Mouse (Mus musculus) forebrain, embryonic 14.5 days (tissue): ENCODE results near the gene Ugt1a7c. TPM values are rescaled to one million over a fixed set of nuclear protein-coding genes. Genes with fewer than 3 reads are reported as not detected.

Experiments
- ATAC-seq: fragments of 200-750 bp; cut with Nextera tagmentation; 2 replicates; pipeline ENCODE4 v1.8.0; 2017; ENCODE audit warnings: mild to moderate bottlenecking, moderate library complexity
- DNase-seq: peaks from one replicate; pipeline ENCODE4 v3.0.0-alpha.2; 2015; ENCODE audit warnings: low spot score
- H3K27ac ChIP-seq: fragments of 300-500 bp; sonication (generic); 2 replicates; pipeline ENCODE4 v1.5.1; 2014; ENCODE audit warnings: low read depth, mild to moderate bottlenecking, control low read depth, low read length, moderate library complexity
- H3K27me3 ChIP-seq: fragments of 300-500 bp; sonication (generic); replicated peaks from 2 replicates; pipeline ENCODE4 v1.6.1; 2014; ENCODE audit warnings: low read length, control low read depth, mixed read lengths; ENCODE audit not compliant: control insufficient read depth, insufficient read depth
- H3K36me3 ChIP-seq: fragments of 300-500 bp; sonication (generic); 2 replicates; pipeline ENCODE4 v1.6.1; 2014; ENCODE audit warnings: low read length, control low read depth; ENCODE audit not compliant: control insufficient read depth, insufficient read depth
- H3K4me1 ChIP-seq: fragments of 300-500 bp; sonication (generic); 2 replicates; pipeline ENCODE4 v1.6.1; 2014; ENCODE audit warnings: antibody characterized with exemption, low read length, control low read depth; ENCODE audit not compliant: control insufficient read depth, insufficient read depth
- H3K4me2 ChIP-seq: fragments of 300-500 bp; sonication (generic); 2 replicates; pipeline ENCODE4 v1.6.1; 2014; ENCODE audit warnings: mild to moderate bottlenecking, control low read depth, low read length
- H3K4me3 ChIP-seq: fragments of 300-500 bp; sonication (generic); 2 replicates; pipeline ENCODE4 v1.5.1; 2014; ENCODE audit warnings: low read depth, low read length, control low read depth
- H3K9ac ChIP-seq: fragments of 300-500 bp; sonication (generic); 2 replicates; pipeline ENCODE4 v1.6.1; 2014; ENCODE audit warnings: mild to moderate bottlenecking, low read length, control low read depth, moderate library complexity
- H3K9me3 ChIP-seq: fragments of 300-500 bp; sonication (generic); replicated peaks from 2 replicates; pipeline ENCODE4 v1.6.1; 2016; ENCODE audit warnings: low read length, control low read depth, mixed read lengths; ENCODE audit not compliant: control insufficient read depth
- WGBS: fragments of 180-500 bp; shearing (Covaris S2); extraction: QIAGEN DNeasy Blood & Tissue Kit; methylation state at CpG from one replicate; pipeline ENCODE4 v1.1.7; 2014; 5-methylcytosine and 5-hydroxymethylcytosine counted together
- polyA plus RNA-seq: library from polyadenylated mRNA; unstranded; fragments of >200 nt; fragmentation: Nextera tagmentation; extraction: Ambion mirVana; gene quantifications from 2 replicates; pipeline ENCODE4 v1.2.1, GENCODE M21; 2014

The Ugt1a7c gene
- polyA plus RNA-seq, 1 experiment from 2014 or later: 0.36 TPM

DNA sequence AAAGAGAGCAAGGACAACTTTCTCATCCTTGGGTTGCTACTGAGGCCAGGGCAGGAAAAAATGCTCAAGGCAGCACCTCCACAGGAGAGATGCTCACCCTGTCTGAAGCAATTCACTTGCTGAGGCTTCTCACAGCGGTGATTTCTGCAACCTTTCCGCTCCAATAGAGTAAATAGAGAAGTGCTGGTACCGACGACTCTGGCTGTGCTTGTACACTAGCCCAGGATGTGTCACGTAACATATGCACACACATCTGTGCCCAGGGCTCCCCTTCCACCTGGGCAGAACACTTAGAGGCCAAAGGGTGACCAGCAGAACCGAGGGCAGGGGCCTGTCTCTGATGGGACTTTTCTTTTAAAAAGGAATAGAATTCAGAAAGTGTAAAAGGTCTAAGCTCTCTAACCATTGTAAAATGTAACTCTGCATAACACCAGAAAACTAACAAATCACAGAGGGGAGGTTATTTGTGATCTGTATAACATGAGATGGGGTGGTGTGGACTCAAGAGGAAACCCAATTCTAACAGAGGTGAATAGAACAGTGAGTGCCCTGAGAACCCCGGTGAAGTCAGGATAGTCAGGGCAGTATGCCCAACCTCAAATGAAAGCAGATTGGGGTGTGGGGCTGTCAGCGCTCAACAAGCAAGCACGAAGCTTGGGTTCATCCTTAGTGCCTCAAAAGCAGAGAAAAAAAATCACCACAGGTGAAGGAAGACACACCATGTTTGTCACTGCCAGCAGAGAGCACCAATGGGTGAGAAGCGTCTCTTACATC lies 165.9 kb downstream of the Ugt1a7c start:
- Histone ChIP-seq H3K4me2 (no peak overlapping the region), H3K36me3 (peaks cover 67% of the 10 kb centered on the region), H3K27ac (no peak overlapping the region), H3K27me3 (no peaks in the 10 kb centered on the region), H3K9ac (no peak overlapping the region), H3K9me3 (peaks cover 20% of the 10 kb centered on the region), H3K4me1 (no peaks in the 10 kb centered on the region), H3K4me3 (no peak overlapping the region)
- DNase-seq (no peak), ATAC-seq (no peak)
- WGBS: 86% methylated on average over 10 of the region's 10 CpGs

DNA sequence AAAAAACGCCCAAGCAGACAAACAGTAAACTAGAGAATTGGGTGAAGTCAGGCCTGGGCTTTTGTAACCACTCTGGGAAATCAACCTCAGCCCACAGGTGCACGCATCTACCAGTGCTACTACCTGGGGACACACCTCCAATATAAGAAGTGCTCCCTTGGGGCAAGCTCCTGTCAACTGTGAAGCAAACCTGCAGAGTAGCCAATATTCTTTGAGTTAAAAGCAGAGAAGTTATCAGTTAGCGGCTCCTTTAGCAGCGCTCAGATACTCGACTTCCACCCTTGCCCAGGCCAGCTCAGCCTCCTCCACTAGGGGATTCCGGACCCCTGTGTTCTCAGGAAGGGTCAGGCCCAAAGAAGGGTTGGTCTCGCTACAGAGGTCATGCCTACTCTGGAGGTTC lies 166.8 kb downstream of the Ugt1a7c start:
- no peaks in the 10 kb centered on the region for H3K4me1 ChIP-seq
- H3K36me3 ChIP-seq: peaks cover 76% of the 10 kb centered on the region
- ATAC-seq (0 out of 2 replicates have a peak, but pooled peaks have one; percentile 2), DNase-seq (no peak)
- no peaks in the 10 kb centered on the region for H3K27me3 ChIP-seq
- WGBS: 88% methylated on average over 7 of the region's 7 CpGs
- H3K9ac ChIP-seq: no peak overlapping the region
- peaks cover 10% of the 10 kb centered on the region for H3K9me3 ChIP-seq
- no peak overlapping the region for H3K27ac ChIP-seq
- no peak overlapping the region for H3K4me2 ChIP-seq
- H3K4me3 ChIP-seq: no peak overlapping the region

DNA sequence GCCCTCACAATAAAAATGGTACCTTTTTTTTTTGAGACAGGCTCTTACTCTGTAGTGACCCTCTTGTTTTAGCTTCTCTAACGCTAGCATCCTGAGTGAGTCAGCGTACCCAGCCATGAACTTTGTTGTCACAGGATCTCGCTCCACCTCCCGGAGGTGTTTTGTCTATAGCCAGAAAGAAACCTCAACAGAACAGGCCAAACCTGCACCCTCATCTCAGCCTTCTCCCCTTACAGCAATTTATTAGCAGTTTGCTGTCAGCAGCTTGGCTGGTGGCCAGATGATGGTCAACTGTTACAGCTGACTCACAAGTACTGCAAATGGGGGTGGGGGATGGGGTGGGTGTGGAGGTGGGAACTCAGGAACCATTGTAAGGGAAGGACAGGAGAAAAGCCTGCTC lies 167.4 kb downstream of the Ugt1a7c start:
- Histone ChIP-seq H3K36me3 (peaks cover 82% of the 10 kb centered on the region), H3K27ac (no peak overlapping the region), H3K4me1 (no peaks in the 10 kb centered on the region), H3K4me3 (no peak overlapping the region), H3K9me3 (peaks cover 5% of the 10 kb centered on the region), H3K4me2 (no peak overlapping the region), H3K9ac (no peak overlapping the region), H3K27me3 (no peaks in the 10 kb centered on the region)
- 87% methylated on average over 4 of the region's 4 CpGs for WGBS
- DNase-seq (peak; percentile 75), ATAC-seq (no peak)

DNA sequence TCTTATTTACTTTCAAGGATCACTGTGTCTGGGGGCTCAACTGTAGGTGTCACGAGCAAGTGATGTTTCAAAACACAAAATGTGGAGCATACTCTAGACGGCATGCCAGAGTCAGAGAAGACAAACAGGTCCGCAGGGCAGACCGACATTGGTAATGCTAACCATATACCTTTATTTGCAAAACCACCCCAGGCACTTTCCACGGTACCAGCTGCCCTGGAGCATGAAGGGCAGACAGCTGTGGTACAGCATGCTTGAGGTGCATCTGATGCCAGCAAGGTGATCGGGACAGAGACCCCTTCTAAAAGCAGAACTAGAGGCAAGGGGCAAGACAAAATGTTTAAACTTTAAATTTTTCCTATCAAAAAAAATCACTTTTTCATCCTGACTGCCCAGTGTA lies 168.1 kb downstream of the Ugt1a7c start:
- H3K4me2 ChIP-seq: no peak overlapping the region
- no peaks in the 10 kb centered on the region for H3K27me3 ChIP-seq
- peaks cover 89% of the 10 kb centered on the region for H3K36me3 ChIP-seq
- no peaks in the 10 kb centered on the region for H3K9me3 ChIP-seq
- no peak overlapping the region for H3K4me3 ChIP-seq
- WGBS: 77% methylated on average over 6 of the region's 6 CpGs
- H3K4me1 ChIP-seq: no peaks in the 10 kb centered on the region
- no peak for DNase-seq
- no peak overlapping the region for H3K9ac ChIP-seq
- ATAC-seq: no peak
- no peak overlapping the region for H3K27ac ChIP-seq

DNA sequence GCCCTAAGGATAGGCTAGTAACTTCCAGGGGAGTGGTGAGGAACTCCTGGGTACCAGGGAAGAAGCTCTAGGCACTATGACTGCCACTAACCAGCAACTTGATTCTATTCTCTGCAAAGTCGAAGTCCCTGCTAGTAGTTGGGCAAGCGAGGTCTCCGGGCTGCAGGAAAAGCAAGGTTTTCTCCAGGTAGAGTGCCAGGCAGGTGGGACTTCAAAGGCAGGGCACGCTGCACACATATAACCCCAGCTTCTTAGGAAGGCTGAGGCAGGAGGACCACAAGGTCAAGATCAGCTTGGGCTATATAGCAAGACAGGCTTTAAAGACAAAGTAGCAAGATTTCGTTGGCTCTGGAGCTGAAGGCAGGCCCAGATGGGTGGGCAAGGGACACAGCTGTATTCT lies 168.9 kb downstream of the Ugt1a7c start:
- 88% methylated on average over 5 of the region's 5 CpGs for WGBS
- no peak overlapping the region for H3K9ac ChIP-seq
- H3K4me2 ChIP-seq: no peak overlapping the region
- H3K4me3 ChIP-seq: no peak overlapping the region
- H3K27me3 ChIP-seq: no peaks in the 10 kb centered on the region
- no peaks in the 10 kb centered on the region for H3K4me1 ChIP-seq
- H3K9me3 ChIP-seq: no peaks in the 10 kb centered on the region
- no peak for ATAC-seq
- H3K36me3 ChIP-seq: peaks cover 97% of the 10 kb centered on the region
- no peak for DNase-seq
- no peak overlapping the region for H3K27ac ChIP-seq

DNA sequence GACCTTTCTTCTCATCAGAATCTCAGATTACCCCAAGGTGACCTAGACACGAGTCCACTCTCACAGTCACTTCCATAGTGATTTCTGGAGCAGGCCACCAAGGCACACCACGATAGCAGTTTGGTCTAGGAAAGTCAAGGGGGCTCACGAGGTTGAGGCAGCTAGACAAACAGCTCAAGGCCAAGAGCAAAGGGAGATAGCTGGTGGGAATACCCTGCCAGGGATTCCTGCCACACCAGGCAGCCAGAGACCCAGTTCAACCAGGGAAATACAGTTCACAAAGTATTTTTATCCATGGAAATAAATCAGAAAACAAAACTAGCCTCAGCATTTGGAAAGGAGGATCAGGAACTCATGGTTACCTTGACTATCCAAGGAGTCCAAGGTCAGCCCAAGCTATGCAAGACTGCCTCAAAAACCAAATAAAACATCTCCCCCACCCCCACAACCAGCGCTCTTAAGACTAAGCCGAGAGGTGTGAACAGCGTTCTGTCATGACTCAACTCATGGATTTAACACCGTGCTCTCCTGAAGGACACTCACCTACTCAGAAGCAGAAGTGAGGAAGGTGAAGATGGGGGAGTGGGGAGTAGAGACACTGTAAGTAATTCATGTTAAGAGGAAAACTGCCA lies 169.5 kb downstream of the Ugt1a7c start:
- DNase-seq (no peak), ATAC-seq (no peak)
- H3K27me3 ChIP-seq: no peaks in the 10 kb centered on the region
- no peaks in the 10 kb centered on the region for H3K4me1 ChIP-seq
- no peak overlapping the region for H3K4me3 ChIP-seq
- no peak overlapping the region for H3K9ac ChIP-seq
- no peaks in the 10 kb centered on the region for H3K9me3 ChIP-seq
- peaks cover 100% of the 10 kb centered on the region for H3K36me3 ChIP-seq
- no peak overlapping the region for H3K4me2 ChIP-seq
- no peak overlapping the region for H3K27ac ChIP-seq
- WGBS: 90% methylated on average over 7 of the region's 7 CpGs

DNA sequence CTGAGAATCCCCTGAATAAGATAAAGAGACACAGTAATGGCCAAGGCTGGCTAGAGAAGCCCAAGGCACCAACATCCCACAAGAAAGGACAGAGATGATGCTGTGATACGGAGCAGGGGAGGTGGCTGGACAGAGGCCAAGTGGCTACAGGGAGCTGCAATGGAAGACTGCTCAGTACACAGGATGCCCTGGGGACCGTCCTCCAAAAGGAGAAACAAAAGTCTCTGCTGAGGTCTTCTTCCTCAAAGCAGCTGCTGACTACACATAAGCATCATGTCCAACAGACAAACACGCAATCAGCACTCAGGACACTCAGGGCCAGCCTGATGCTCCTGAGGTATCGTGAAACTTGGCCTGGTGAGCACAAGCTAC lies 170.0 kb downstream of the Ugt1a7c start:
- DNase-seq (no peak), ATAC-seq (no peak)
- Histone ChIP-seq H3K27ac (no peak overlapping the region), H3K4me2 (no peak overlapping the region), H3K4me1 (no peaks in the 10 kb centered on the region), H3K9me3 (no peaks in the 10 kb centered on the region), H3K27me3 (no peaks in the 10 kb centered on the region), H3K4me3 (no peak overlapping the region), H3K36me3 (peaks cover 100% of the 10 kb centered on the region), H3K9ac (no peak overlapping the region)
- WGBS: 78% methylated on average over 4 of the region's 4 CpGs

DNA sequence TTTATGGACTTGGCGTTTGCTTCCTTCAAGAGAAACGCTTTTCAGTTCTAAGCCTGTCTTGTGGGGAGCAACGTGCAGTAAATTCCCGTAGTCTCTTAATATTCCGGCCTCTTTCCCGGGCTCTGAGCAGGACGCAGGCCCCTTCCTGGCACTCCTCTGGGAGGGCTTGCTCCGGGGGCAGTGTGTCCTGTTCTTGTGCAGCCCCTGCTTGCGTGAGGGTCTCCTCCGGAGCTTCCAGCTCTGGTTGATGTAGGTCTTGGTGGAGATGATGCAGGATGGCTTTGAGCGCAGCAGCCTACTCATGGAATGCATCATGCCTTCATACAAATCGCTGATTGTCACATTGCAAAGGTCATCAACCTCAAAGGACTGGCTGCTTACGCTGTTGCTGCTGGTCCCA lies 171.3 kb downstream of the Ugt1a7c start:
- 89% methylated on average over 13 of the region's 13 CpGs for WGBS

DNA sequence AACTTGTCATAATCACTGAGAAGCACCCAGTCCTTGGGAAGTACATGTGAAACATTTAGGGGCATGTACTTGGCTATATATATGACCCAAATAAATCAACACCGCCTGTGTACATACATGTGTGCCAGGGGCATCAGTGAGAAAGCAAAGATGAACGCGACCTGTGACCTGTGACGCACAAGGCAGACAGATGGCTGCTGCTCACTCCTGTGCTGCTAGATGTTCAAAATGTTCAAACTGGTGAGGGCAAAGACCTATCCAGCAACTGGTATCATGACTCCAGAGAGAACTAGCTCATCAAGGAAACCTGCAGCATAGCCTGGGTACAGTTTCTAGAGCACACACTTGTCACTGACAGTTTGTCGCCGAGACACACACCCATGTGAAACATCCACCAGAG lies 172.6 kb downstream of the Ugt1a7c start:
- Histone ChIP-seq H3K9me3 (no peaks in the 10 kb centered on the region), H3K4me3 (no peak overlapping the region), H3K27me3 (no peaks in the 10 kb centered on the region), H3K4me1 (no peaks in the 10 kb centered on the region), H3K36me3 (peaks cover 89% of the 10 kb centered on the region), H3K27ac (no peak overlapping the region), H3K4me2 (no peak overlapping the region), H3K9ac (no peak overlapping the region)
- DNase-seq (no peak), ATAC-seq (no peak)
- WGBS: 95% methylated on average over 6 of the region's 6 CpGs

More for the DNA sequence above, 171.3 kb downstream of the Ugt1a7c start:
- DNase-seq: no peak
- no peak for ATAC-seq
- no peak overlapping the region for H3K9ac ChIP-seq
- H3K36me3 ChIP-seq: peaks cover 91% of the 10 kb centered on the region
- H3K9me3 ChIP-seq: no peaks in the 10 kb centered on the region
- no peaks in the 10 kb centered on the region for H3K4me1 ChIP-seq
- H3K4me2 ChIP-seq: no peak overlapping the region
- H3K27ac ChIP-seq: no peak overlapping the region
- no peak overlapping the region for H3K4me3 ChIP-seq
- no peaks in the 10 kb centered on the region for H3K27me3 ChIP-seq
